Mouse (Mus musculus) neural tube, embryonic 12.5 days (tissue): ENCODE results near the gene Hjurp. TPM values are rescaled to one million over a fixed set of nuclear protein-coding genes. Genes with fewer than 3 reads are reported as not detected.
"Not testable (repeated sequence)": the region's sequence is repeated elsewhere in the genome, so short reads cannot be mapped to it uniquely, and the experiment has no call there.

Source experiments
- ATAC-seq: fragments of 200-750 bp; cut with Nextera tagmentation; 2 replicates; pipeline ENCODE4 v1.8.0; 2017; ENCODE audit warnings: low read depth, mild to moderate bottlenecking, moderate TSS enrichment, moderate library complexity; ENCODE audit not compliant: low FRiP score
- H3K27ac ChIP-seq: fragments of 300-500 bp; sonication (generic); 2 replicates; pipeline ENCODE4 v1.5.1; 2016
- H3K27me3 ChIP-seq: fragments of 300-500 bp; sonication (generic); replicated peaks from 2 replicates; pipeline ENCODE4 v1.6.1; 2016; ENCODE audit warnings: mild to moderate bottlenecking
- H3K36me3 ChIP-seq: fragments of 300-500 bp; sonication (generic); 2 replicates; pipeline ENCODE4 v1.6.1; 2016; ENCODE audit warnings: mild to moderate bottlenecking
- H3K4me1 ChIP-seq: fragments of 300-500 bp; sonication (generic); 2 replicates; pipeline ENCODE4 v1.6.1; 2016
- H3K4me2 ChIP-seq: fragments of 300-500 bp; sonication (generic); replicated peaks from 2 replicates; pipeline ENCODE4 v1.6.1; 2016; ENCODE audit warnings: mild to moderate bottlenecking
- H3K4me3 ChIP-seq: fragments of 300-500 bp; sonication (generic); 2 replicates; pipeline ENCODE4 v1.5.1; 2016
- H3K9ac ChIP-seq: fragments of 300-500 bp; sonication (generic); 2 replicates; pipeline ENCODE4 v1.6.1; 2016; ENCODE audit warnings: mild to moderate bottlenecking
- H3K9me3 ChIP-seq: fragments of 300-500 bp; sonication (generic); 2 replicates; pipeline ENCODE4 v1.6.1; 2016; ENCODE audit warnings: mild to moderate bottlenecking
- whole genome bisulfite sequencing: fragments of 180-500 bp; shearing (Covaris S2); methylation state at CpG from one replicate; pipeline ENCODE4 v1.1.7; 2016; 5-methylcytosine and 5-hydroxymethylcytosine counted together
- polyA plus RNA-seq: library from polyadenylated mRNA; unstranded; fragments of >200 nt; fragmentation: Nextera tagmentation; extraction: Ambion mirVana; gene quantifications from 2 replicates; pipeline ENCODE4 v1.2.1, GENCODE M21; 2016

Hjurp gene
- polyA plus RNA-seq, 1 experiment from 2014 or later, result 135 TPM

- no peak for ATAC-seq
These were observed 47.9 kb downstream of the Hjurp start for GRCm38 (mm10) chr1:88229566-88229965.

GRCm38 (mm10) chr1:88228121-88228520, 49.3 kb downstream of the Hjurp start:
- Histone ChIP-seq H3K9me3 (peaks cover 77% of the 10 kb centered on the region), H3K27me3 (no peaks in the 10 kb centered on the region), H3K4me2 (no peak overlapping the region), H3K4me1 (no peaks in the 10 kb centered on the region), H3K36me3 (no peaks in the 10 kb centered on the region), H3K27ac (no peak overlapping the region), H3K9ac (no peak overlapping the region), H3K4me3 (no peak overlapping the region)
- ATAC-seq, result no peak
- WGBS, result 68% methylated on average over 7 of the region's 7 CpGs

More at GRCm38 (mm10) chr1:88229566-88229965, 47.9 kb downstream of the Hjurp start:
- no peak overlapping the region for H3K9ac ChIP-seq
- H3K27ac ChIP-seq, result no peak overlapping the region
- no peaks in the 10 kb centered on the region for H3K36me3 ChIP-seq
- H3K4me1 ChIP-seq, result no peaks in the 10 kb centered on the region
- 79% methylated on average over 3 of the region's 3 CpGs for WGBS
- H3K4me3 ChIP-seq, result no peak overlapping the region
- H3K4me2 ChIP-seq, result no peak overlapping the region
- no peaks in the 10 kb centered on the region for H3K27me3 ChIP-seq
- peaks cover 92% of the 10 kb centered on the region for H3K9me3 ChIP-seq

GRCm38 (mm10) chr1:88227482-88227881, 50.0 kb downstream of the Hjurp start:
- no peak for ATAC-seq
- no peak overlapping the region for H3K4me3 ChIP-seq

GRCm38 (mm10) chr1:88226670-88227379, 50.6 kb downstream of the Hjurp start, which contains the start of gene Mroh2a:
Gene Mroh2a, plus strand, starts transcription at chr1:88226986.
- H3K4me2 ChIP-seq, result no peak within 1 kb of the TSS
- peaks cover 68% of the 10 kb centered on the region for H3K9me3 ChIP-seq
- 55% methylated on average over 5 of the region's 5 CpGs for WGBS
- H3K4me1 ChIP-seq, result no peaks in the 10 kb centered on the region
- no peaks in the 10 kb centered on the region for H3K27me3 ChIP-seq
- H3K4me3 ChIP-seq, result no peak within 1 kb of the TSS
- ATAC-seq, result no peak
- H3K27ac ChIP-seq, result no peak within 1 kb of the TSS
- H3K9ac ChIP-seq, result no peak within 1 kb of the TSS
- no peaks in the 10 kb centered on the region for H3K36me3 ChIP-seq

More at GRCm38 (mm10) chr1:88227482-88227881, 50.0 kb downstream of the Hjurp start:
- Histone ChIP-seq H3K4me1 (no peaks in the 10 kb centered on the region), H3K9ac (no peak overlapping the region), H3K4me2 (no peak overlapping the region), H3K27ac (no peak overlapping the region), H3K36me3 (no peaks in the 10 kb centered on the region), H3K27me3 (no peaks in the 10 kb centered on the region), H3K9me3 (peaks cover 71% of the 10 kb centered on the region)
- WGBS, result 59% methylated on average over 2 of the region's 2 CpGs

GRCm38 (mm10) chr1:88225741-88226140, 51.7 kb downstream of the Hjurp start:
- no peaks in the 10 kb centered on the region for H3K27me3 ChIP-seq
- H3K27ac ChIP-seq, result no peak overlapping the region
- no peaks in the 10 kb centered on the region for H3K4me1 ChIP-seq
- no peak overlapping the region for H3K4me3 ChIP-seq
- H3K9me3 ChIP-seq, result peaks cover 57% of the 10 kb centered on the region
- no peaks in the 10 kb centered on the region for H3K36me3 ChIP-seq
- H3K4me2 ChIP-seq, result no peak overlapping the region
- H3K9ac ChIP-seq, result no peak overlapping the region
- no peak for ATAC-seq

GRCm38 (mm10) chr1:88225301-88225700, 52.1 kb downstream of the Hjurp start:
- H3K4me3 ChIP-seq, H3K9ac ChIP-seq, H3K4me2 ChIP-seq, H3K4me1 ChIP-seq, H3K27me3 ChIP-seq, ATAC-seq, H3K27ac ChIP-seq, H3K36me3 ChIP-seq: not testable (repeated sequence)
- 36% methylated on average over 2 of the region's 2 CpGs for WGBS
- peaks cover 53% of the 10 kb centered on the region for H3K9me3 ChIP-seq

- H3K27ac ChIP-seq, result no peak overlapping the region
- H3K9ac ChIP-seq, result no peak overlapping the region
- no peaks in the 10 kb centered on the region for H3K27me3 ChIP-seq
- peaks cover 42% of the 10 kb centered on the region for H3K9me3 ChIP-seq
- no peak overlapping the region for H3K4me3 ChIP-seq
- no peak for ATAC-seq
- no peak overlapping the region for H3K4me2 ChIP-seq
- H3K4me1 ChIP-seq, result no peaks in the 10 kb centered on the region
- WGBS, result 72% methylated on average over 2 of the region's 2 CpGs
- no peaks in the 10 kb centered on the region for H3K36me3 ChIP-seq
These were observed 53.2 kb downstream of the Hjurp start for GRCm38 (mm10) chr1:88224029-88224776.

GRCm38 (mm10) chr1:88223591-88223990, 53.8 kb downstream of the Hjurp start:
- H3K27ac ChIP-seq, result no peak overlapping the region
- no peak for ATAC-seq
- no peak overlapping the region for H3K4me2 ChIP-seq
- no peaks in the 10 kb centered on the region for H3K27me3 ChIP-seq
- no peaks in the 10 kb centered on the region for H3K4me1 ChIP-seq
- H3K9ac ChIP-seq, result no peak overlapping the region
- WGBS, result 58% methylated on average over 1 of the region's 1 CpGs
- H3K9me3 ChIP-seq, result peaks cover 36% of the 10 kb centered on the region
- no peaks in the 10 kb centered on the region for H3K36me3 ChIP-seq
- no peak overlapping the region for H3K4me3 ChIP-seq

- ATAC-seq, H3K27me3 ChIP-seq, H3K36me3 ChIP-seq, H3K4me1 ChIP-seq, H3K9ac ChIP-seq, H3K27ac ChIP-seq, H3K4me3 ChIP-seq, H3K4me2 ChIP-seq: not testable (repeated sequence)
- H3K9me3 ChIP-seq, result peaks cover 31% of the 10 kb centered on the region
These were observed 54.4 kb downstream of the Hjurp start for GRCm38 (mm10) chr1:88223011-88223515.

GRCm38 (mm10) chr1:88222216-88222615, 55.2 kb downstream of the Hjurp start:
- no peak for ATAC-seq
- Histone ChIP-seq H3K27ac (no peak overlapping the region), H3K9me3 (peaks cover 27% of the 10 kb centered on the region), H3K27me3 (no peaks in the 10 kb centered on the region), H3K9ac (no peak overlapping the region), H3K4me3 (no peak overlapping the region), H3K4me2 (no peak overlapping the region), H3K36me3 (no peaks in the 10 kb centered on the region), H3K4me1 (no peaks in the 10 kb centered on the region)
- 49% methylated on average over 2 of the region's 2 CpGs for WGBS

GRCm38 (mm10) chr1:88220336-88220735, 57.1 kb downstream of the Hjurp start:
- H3K4me1 ChIP-seq, result no peaks in the 10 kb centered on the region

GRCm38 (mm10) chr1:88219054-88219453, 58.4 kb downstream of the Hjurp start:
- H3K36me3 ChIP-seq, result no peaks in the 10 kb centered on the region
- no peaks in the 10 kb centered on the region for H3K4me1 ChIP-seq
- no peak for ATAC-seq
- no peak overlapping the region for H3K27ac ChIP-seq
- H3K27me3 ChIP-seq, result no peaks in the 10 kb centered on the region
- H3K4me3 ChIP-seq, result no peak overlapping the region
- WGBS, result 19% methylated on average over 1 of the region's 1 CpGs
- H3K9ac ChIP-seq, result no peak overlapping the region
- H3K4me2 ChIP-seq, result no peak overlapping the region
- peaks cover 36% of the 10 kb centered on the region for H3K9me3 ChIP-seq

More at GRCm38 (mm10) chr1:88220336-88220735, 57.1 kb downstream of the Hjurp start:
- Histone ChIP-seq H3K4me2 (no peak overlapping the region), H3K9ac (no peak overlapping the region), H3K9me3 (peaks cover 26% of the 10 kb centered on the region), H3K27me3 (no peaks in the 10 kb centered on the region), H3K36me3 (no peaks in the 10 kb centered on the region), H3K27ac (no peak overlapping the region), H3K4me3 (no peak overlapping the region)
- no peak for ATAC-seq
